In the genomic region with DNA sequence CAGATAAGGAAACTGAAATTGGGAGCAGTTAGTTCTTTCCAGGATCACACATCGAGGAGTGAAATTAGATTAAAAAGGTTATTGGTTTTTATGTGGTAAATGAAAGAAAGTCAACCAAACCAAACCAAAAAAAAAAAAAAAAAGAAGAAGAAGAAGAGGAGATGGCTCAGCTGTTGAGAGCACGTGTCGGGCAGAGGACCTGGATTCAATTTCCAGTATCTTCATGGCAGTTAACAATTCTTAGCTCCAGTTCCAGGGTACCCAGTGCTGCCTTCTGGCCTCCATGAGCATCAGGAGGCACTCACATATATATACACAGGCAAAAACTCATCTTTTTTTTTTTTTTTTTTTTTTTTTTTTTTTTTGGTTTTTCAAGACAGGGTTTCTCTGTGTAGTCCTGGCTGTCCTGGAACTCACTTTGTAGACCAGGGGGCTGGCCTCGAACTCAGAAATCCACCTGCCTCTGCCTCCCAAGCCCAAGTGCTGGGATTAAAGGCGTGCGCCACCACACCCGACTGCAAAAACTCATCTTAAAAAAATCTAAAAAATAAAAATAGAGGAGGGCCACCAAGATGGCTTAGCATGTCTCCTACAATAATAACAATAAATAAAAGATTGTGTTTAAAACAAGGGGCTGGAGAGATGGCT, we compare ENCODE assay signal across 8 mouse cellular contexts. TPM values are rescaled to one million over a fixed set of nuclear protein-coding genes. Genes with fewer than 3 reads are reported as not detected.
DNase-seq lines count a peak whose midpoint lies in the region; ATAC-seq and TF ChIP-seq lines count a peak whose summit lies in the region.

No protein-coding gene starts in this region.

- peak; percentile 60 for DNase-seq in cerebellum, adult 9-10 months
- no peak for DNase-seq in cerebellum, adult 18-20 months
- DNase-seq in lung, postnatal 0 days (ENCODE audit: low spot score), result no peak
- no peak for DNase-seq in lung, postnatal 14 days
- DNase-seq in stomach, postnatal 0 days (ENCODE audit: low spot score), result no peak
- no peak for DNase-seq in thymus, adult 18-20 months
- DNase-seq in spleen, postnatal 14 days (ENCODE audit: low spot score in 2 of 2), result no peak

- H3K36me3 ChIP-seq in lung, postnatal 0 days (ENCODE audit: insufficient read depth, low read length), result no peaks in the 10 kb centered on the region
- H3K36me3 ChIP-seq in limb, embryonic 15.5 days, result no peaks in the 10 kb centered on the region
- no peaks in the 10 kb centered on the region for H3K36me3 ChIP-seq in stomach, postnatal 0 days (ENCODE audit: control insufficient read depth, insufficient read depth, low read length)

- H3K4me1 ChIP-seq in lung, postnatal 0 days (ENCODE audit: insufficient read depth, low read depth, low read length), result peaks cover 13% of the 10 kb centered on the region
- peaks cover 31% of the 10 kb centered on the region for H3K4me1 ChIP-seq in limb, embryonic 15.5 days
- H3K4me1 ChIP-seq in stomach, postnatal 0 days (replicated peaks; ENCODE audit: control insufficient read depth, insufficient read depth), result peaks cover 5% of the 10 kb centered on the region

- H3K27me3 ChIP-seq in lung, postnatal 0 days (replicated peaks; ENCODE audit: insufficient read depth, low read length), result no peaks in the 10 kb centered on the region
- no peaks in the 10 kb centered on the region for H3K27me3 ChIP-seq in limb, embryonic 15.5 days
- H3K27me3 ChIP-seq in stomach, postnatal 0 days (ENCODE audit: control insufficient read depth, insufficient read depth, low read length), result no peaks in the 10 kb centered on the region

- peak overlapping the region; percentile 52 for H3K4me2 ChIP-seq in lung, postnatal 0 days (replicated peaks; ENCODE audit: low read depth, low read length)
- H3K4me2 ChIP-seq in limb, embryonic 15.5 days, result peak overlapping the region; percentile 63
- H3K4me2 ChIP-seq in stomach, postnatal 0 days (replicated peaks; ENCODE audit: low read depth), result peak overlapping the region; percentile 42

- TF ChIP-seq EP300 in lung, postnatal 0 days (IDR thresholded peaks at IDR 0.05), result no peak
- no peak for TF ChIP-seq EP300 in stomach, postnatal 0 days (optimal IDR thresholded peaks at IDR 0.05)

- H3K9ac ChIP-seq in lung, postnatal 0 days (replicated peaks; ENCODE audit: low read depth), result no peak overlapping the region
- H3K9ac ChIP-seq in limb, embryonic 15.5 days, result no peak overlapping the region
- H3K9ac ChIP-seq in stomach, postnatal 0 days (ENCODE audit: low read length), result no peak overlapping the region

- H3K27ac ChIP-seq in lung, postnatal 0 days (ENCODE audit: low read length), result no peak overlapping the region
- peak overlapping the region; percentile 66 for H3K27ac ChIP-seq in limb, embryonic 15.5 days
- H3K27ac ChIP-seq in stomach, postnatal 0 days (replicated peaks), result peak overlapping the region; percentile 49; the same call in 1 of the 2 replicates

- no peak for ATAC-seq in lung, postnatal 0 days
- ATAC-seq in limb, embryonic 15.5 days (ENCODE audit: insufficient number of reproducible peaks, low FRiP score, low TSS enrichment, low read depth), result no peak
- no peak for ATAC-seq in stomach, postnatal 0 days (ENCODE audit: low FRiP score, low TSS enrichment)

- H3K4me3 ChIP-seq in lung, postnatal 0 days (ENCODE audit: low read depth, low read length), result no peak overlapping the region
- peak overlapping the region; percentile 36 for H3K4me3 ChIP-seq in limb, embryonic 15.5 days
- peak overlapping the region; percentile 28 for H3K4me3 ChIP-seq in stomach, postnatal 0 days (ENCODE audit: low read depth, low read length)

- 73% methylated on average over 7 of the region's 7 CpGs for WGBS in lung, postnatal 0 days
- WGBS in limb, embryonic 15.5 days, result 76% methylated on average over 7 of the region's 7 CpGs
- whole genome bisulfite sequencing in stomach, postnatal 0 days, result 67% methylated on average over 7 of the region's 7 CpGs

- TF ChIP-seq CTCF in lung, postnatal 0 days (IDR thresholded peaks at IDR 0.05), result no peak
- TF ChIP-seq CTCF in stomach, postnatal 0 days (IDR thresholded peaks at IDR 0.05; ENCODE audit: low read depth), result no peak

- no peaks in the 10 kb centered on the region for H3K9me3 ChIP-seq in lung, postnatal 0 days (ENCODE audit: low read length)
- H3K9me3 ChIP-seq in limb, embryonic 15.5 days, result no peaks in the 10 kb centered on the region
- H3K9me3 ChIP-seq in stomach, postnatal 0 days (ENCODE audit: control insufficient read depth, low read length), result no peaks in the 10 kb centered on the region

RNA-seq across cellular contexts. Expression of gene Ube2v1, which starts 3.1 kb away (rescaled TPM):
- polyA plus RNA-seq in lung, postnatal 0 days (2015; fragmentation: Nextera tagmentation; extraction: Ambion mirVana), result 166 and 184 TPM in 2 replicates
- polyA plus RNA-seq in limb, embryonic 15.5 days (2015; fragmentation: Nextera tagmentation; extraction: Ambion mirVana), result 289 and 315 TPM in 2 replicates
- 234 and 253 TPM in 2 replicates for polyA plus RNA-seq in stomach, postnatal 0 days (2015; fragmentation: Nextera tagmentation; extraction: Ambion mirVana)

RNA-seq across cellular contexts. Expression of gene Gm20431, which starts 26.3 kb away (rescaled TPM):
- polyA plus RNA-seq in lung, postnatal 0 days (2015; fragmentation: Nextera tagmentation; extraction: Ambion mirVana), result 5.2 and 8.4 TPM in 2 replicates
- 3.9 and 9.4 TPM in 2 replicates for polyA plus RNA-seq in limb, embryonic 15.5 days (2015; fragmentation: Nextera tagmentation; extraction: Ambion mirVana)
- 13.4 and 14.1 TPM in 2 replicates for polyA plus RNA-seq in stomach, postnatal 0 days (2015; fragmentation: Nextera tagmentation; extraction: Ambion mirVana)

RNA-seq across cellular contexts. Expression of gene Cebpb, which starts 53.7 kb away (rescaled TPM):
- polyA plus RNA-seq in lung, postnatal 0 days (2015; fragmentation: Nextera tagmentation; extraction: Ambion mirVana), result 108 and 122 TPM in 2 replicates
- 20.5 and 25.0 TPM in 2 replicates for polyA plus RNA-seq in limb, embryonic 15.5 days (2015; fragmentation: Nextera tagmentation; extraction: Ambion mirVana)
- 55.0 and 60.2 TPM in 2 replicates for polyA plus RNA-seq in stomach, postnatal 0 days (2015; fragmentation: Nextera tagmentation; extraction: Ambion mirVana)

RNA-seq across cellular contexts. Expression of gene Tmem189, which starts 54.6 kb away (rescaled TPM):
- polyA plus RNA-seq in lung, postnatal 0 days (2015; fragmentation: Nextera tagmentation; extraction: Ambion mirVana), result 51.7 and 55.1 TPM in 2 replicates
- polyA plus RNA-seq in limb, embryonic 15.5 days (2015; fragmentation: Nextera tagmentation; extraction: Ambion mirVana), result 36.2 and 40.1 TPM in 2 replicates
- polyA plus RNA-seq in stomach, postnatal 0 days (2015; fragmentation: Nextera tagmentation; extraction: Ambion mirVana), result 74.6 and 85.7 TPM in 2 replicates
